Mouse (Mus musculus) frontal cortex, adult (tissue): Measurements from ENCODE around the gene St5.

Experiments
- ATAC-seq: cut with Nextera tagmentation; 2 replicates; pipeline ENCODE4 v1.9.2; 2017; ENCODE audit warnings: mild to moderate bottlenecking, moderate library complexity, mixed read lengths; ENCODE audit not compliant: low TSS enrichment

The St5 gene

GRCm38 (mm10) chr7:109566841-109567768 is 136.3 kb downstream of the St5 start:
- ATAC-seq = no peak

DNA sequence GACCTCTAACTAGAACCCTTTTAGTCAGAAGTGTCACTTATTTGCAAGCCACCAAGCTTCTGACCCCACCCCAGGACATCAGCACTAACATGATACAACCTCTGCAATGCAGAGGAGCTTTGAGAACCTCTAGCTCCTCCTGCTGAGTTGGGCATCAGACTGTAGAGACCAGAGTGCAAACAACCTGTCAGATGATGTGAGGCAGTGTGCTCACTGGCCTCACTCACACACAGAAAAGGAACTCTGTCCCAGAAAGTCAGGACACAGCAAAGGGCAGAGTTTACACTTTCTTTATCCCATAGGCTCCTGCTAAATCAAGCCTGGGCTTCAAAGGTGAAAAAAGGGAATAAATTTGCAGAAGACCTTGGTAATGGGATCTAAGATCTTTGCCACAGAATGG is 137.1 kb downstream of the St5 start:
- ATAC-seq = no peak

- no peak for ATAC-seq
These were observed 139.5 kb downstream of the St5 start for GRCm38 (mm10) chr7:109563775-109564362.

GRCm38 (mm10) chr7:109562676-109563075 is 140.7 kb downstream of the St5 start:
- no peak for ATAC-seq

DNA sequence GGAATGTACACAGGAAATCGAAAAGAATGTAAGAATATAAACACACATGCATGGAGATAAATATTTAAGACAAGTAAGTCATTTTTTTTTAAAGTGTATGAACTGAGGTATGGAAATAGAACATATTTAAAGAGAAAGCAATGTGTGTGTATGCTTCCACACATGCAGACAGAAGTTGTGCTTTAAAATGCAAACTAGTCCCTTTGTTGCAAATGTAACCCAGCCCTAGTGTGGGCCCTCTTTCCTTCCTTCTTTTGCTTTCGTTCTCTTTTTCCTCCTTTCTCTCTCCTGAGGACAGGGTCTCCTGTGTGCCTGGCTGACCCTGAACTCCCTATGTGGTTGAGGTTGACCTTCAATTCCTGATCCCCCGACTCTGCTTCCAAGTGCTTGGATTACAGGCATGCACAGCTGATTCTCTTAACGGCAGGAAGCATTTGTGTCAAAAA is 141.2 kb downstream of the St5 start:
- no peak for ATAC-seq

- ATAC-seq = no peak
These were observed 141.8 kb downstream of the St5 start for GRCm38 (mm10) chr7:109561466-109562153.

DNA sequence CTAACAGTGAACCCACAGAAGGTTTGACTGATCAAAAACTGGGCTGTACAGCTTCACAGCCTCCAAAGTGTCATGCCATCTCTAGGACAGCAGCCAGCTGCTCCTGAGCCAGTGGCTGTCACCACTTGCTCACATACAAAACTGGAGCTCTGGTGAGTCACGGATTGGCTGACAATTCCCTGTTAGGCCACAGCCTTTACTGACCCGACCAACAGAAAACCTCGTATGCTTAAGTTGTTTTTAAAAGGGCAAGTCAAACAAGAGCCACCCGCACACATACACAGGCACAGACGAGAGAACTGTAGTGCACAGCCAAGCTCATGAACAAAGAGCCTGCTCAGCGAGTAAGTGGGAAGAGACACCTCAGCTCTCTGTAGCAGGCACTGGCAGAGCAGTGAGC is 143.9 kb downstream of the St5 start:
- ATAC-seq = peak; percentile 34; the same call in 1 of the 2 replicates

- ATAC-seq = peak; percentile 42; the same call in 1 of the 2 replicates
These were observed 156.7 kb downstream of the St5 start for GRCm38 (mm10) chr7:109546726-109547125.

DNA sequence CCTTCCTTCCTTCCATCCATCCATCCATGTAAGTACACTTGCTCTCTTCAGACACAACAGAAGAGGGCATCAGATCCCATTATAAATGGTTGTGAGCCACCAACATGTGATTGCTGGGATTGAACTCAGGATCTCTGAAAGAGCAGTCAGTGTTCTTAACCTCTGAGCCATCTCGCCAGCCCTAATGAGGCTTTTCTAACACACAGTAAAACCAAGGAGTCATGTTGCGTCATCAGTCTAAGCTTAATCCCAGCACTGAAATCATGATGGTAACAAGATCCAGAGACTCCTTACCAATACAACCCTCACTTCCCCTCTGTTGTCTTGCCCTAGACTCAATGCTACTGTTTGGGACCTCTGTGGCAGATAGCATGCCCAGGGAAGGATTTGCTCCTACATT is 157.2 kb downstream of the St5 start:
- ATAC-seq = no peak

DNA sequence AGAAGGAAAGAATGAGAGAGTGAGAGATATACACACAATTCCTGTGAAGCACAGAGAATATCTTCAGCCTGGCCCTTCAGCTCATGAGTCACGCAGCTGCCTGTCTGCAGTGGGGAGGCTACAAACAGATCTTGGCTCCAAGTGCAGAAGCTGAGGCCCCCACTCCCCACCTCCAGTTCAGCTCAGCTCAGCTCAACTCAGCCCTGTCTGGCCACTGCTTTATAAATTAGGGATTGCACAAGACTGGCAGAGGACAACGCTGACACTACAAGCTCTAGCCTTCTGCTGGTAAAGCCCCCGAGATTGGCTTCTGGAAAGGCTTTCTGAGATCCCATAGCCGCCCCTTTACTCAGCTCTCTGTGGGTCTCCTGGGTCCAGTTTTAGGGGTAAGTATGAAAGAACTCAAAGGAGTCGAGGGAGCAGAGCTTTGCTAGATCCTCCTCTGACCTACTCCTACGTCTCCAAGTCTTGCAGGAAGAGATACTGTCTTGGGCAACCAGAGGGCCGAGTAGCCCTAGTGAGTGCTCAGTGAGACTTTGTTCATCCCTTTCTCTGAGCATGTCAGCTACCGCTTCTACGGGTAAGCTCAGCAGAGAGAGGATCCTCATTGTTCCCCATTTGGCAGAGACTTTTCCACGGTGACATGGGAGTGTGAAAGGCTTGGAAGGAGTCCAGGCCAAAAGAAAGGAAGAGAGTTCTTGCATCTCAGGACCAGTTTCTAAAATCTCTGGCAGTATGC is 158.0 kb downstream of the St5 start:
- ATAC-seq = peak; percentile 62; the same call in 1 of the 2 replicates

DNA sequence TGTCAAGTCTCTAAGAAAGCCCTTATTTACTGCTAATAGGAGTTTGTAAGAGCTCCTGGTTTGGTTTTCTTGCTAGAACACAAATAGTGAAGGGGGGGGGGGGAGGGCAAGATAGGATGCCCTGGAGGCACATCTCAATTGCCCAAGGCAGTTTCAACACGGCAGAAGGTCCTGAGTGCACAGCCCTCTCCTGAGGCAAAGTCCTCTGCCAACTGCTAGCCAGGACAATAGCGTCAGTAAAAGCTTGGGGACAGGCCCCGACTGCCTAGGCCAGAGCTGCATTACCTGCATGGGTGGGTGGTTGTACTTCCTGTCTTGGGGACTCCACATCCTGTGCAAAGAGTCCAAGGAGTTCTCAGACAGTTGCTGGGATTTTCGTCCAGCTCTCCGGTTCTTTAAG is 158.6 kb downstream of the St5 start:
- no peak for ATAC-seq

- no peak for ATAC-seq
These were observed 161.1 kb downstream of the St5 start for GRCm38 (mm10) chr7:109542364-109542628.

DNA sequence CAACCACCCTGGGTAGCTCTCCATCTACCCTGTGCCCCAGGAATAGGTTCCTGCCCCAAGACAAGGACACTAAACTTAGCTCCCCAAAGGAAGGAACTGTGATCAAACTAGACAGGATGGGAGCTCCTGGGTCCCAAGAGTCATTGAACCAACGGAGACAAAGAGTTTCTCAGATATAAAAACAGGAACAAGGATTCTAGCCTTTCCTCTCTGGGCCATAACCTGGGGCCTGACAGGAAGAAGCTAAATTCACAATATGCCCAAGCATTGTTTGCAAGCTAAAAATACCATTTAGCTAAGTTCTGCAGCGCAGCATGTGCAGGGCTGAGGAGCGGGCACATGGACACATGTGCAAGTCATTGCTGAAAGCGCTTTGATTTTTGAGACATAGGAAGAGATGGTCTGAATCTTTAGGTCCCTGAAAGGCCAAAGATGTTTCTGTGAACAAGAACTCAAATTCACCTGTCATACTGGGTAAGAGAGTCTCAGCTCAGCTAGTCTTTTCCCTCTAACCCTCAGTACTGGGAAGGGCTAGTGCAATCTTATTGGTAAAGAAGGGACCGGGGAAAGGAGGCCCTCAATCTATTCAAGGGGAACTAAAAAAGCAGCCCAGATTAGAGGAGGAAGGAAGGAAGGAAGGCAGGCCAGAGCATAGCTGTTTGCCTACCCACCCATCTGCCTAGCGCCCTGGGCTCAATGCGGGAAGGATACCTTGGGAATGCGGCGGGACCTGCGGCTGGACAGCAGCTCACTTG is 161.6 kb downstream of the St5 start:
- ATAC-seq = no peak

GRCm38 (mm10) chr7:109540902-109541301 is 162.5 kb downstream of the St5 start:
- ATAC-seq = no peak

DNA sequence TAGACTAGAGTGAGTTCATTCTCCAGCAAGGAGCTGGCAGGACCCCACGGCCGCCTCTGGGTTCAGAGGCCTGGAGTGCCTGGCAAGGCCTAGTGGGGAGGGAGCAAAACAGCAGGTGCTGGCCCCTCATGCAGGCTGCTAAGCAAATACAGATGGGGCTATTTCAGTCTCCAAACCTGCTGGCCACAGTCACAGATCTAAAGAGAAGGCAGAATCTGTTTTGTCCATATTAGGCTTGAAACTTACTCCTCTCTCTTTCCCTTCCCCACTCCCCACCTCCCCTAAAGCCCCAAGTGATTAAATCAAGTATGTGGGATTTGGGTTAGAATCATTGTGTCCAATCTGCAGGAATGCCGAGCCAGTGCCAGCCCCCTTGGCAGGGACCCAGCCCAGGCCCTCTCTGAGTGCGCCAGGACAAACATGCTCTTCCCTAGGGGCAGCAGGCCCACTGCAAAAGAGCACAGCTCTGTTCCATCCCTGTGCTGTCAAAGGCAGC is 166.9 kb downstream of the St5 start:
- no peak for ATAC-seq

- no peak for ATAC-seq
These were observed 168.5 kb downstream of the St5 start for GRCm38 (mm10) chr7:109534921-109535320.

DNA sequence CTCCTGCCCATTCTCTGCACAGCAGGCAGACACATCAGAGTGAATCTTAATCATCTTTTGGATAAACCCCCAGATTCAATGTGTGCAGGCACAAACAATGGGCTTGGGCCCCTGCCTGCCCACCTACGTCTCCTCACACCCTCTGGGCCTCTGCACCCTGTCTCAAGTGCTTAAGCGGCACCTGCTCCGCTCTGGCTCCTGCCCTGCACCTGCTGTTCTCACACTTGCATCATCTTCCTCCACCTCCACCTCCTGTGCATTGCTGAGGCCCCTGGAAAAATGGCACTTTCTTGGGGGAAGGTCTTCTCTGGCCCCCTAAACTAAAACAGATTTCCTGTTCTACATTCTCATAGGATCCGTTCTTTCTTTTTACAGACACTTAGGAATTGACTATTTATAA is 169.5 kb downstream of the St5 start:
- ATAC-seq = 0 out of 2 replicates have a peak, but pooled peaks have one; percentile 24

GRCm38 (mm10) chr7:109533129-109533528 is 170.3 kb downstream of the St5 start:
- ATAC-seq = peak; percentile 15; the same call in 1 of the 2 replicates

GRCm38 (mm10) chr7:109532691-109533090 is 170.7 kb downstream of the St5 start:
- ATAC-seq = peak; percentile 72

- no peak for ATAC-seq
These were observed 171.9 kb downstream of the St5 start for GRCm38 (mm10) chr7:109531501-109531900.

DNA sequence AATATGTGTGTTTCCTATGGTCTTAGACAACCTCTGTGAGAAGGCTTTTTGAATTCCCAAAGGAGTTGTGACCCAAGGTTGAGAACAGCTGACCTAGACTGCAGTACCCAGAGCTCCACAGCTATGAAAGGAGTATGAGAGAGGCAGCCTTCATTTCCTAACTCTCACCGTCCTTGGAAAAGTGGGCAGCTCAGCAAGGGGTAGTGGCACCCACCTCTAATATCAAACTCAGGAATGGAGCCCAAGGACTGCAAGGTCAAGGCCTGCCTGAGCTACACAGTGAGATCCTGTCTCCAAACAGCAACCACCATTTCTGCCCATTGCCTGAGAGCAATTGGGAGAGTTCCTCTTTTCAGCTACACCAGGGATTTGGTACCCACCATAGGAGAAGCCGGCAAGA is 173.7 kb downstream of the St5 start:
- ATAC-seq = no peak
